Mouse (Mus musculus): Measurements from ENCODE around the gene B230307C23Rik. TPM values are rescaled to one million over a fixed set of nuclear protein-coding genes. Genes with fewer than 3 reads are reported as not detected.
A peak's percentile ranks its signal among the peaks of the same experiment; 100 is the strongest.
"Not testable (repeated sequence)": the region's sequence is repeated elsewhere in the genome, so short reads cannot be mapped to it uniquely, and the experiment has no call there.

B230307C23Rik gene
- total and polyA plus RNA-seq, 2 experiments from 2014 or later: 12.1 to 21.6 TPM

DNA sequence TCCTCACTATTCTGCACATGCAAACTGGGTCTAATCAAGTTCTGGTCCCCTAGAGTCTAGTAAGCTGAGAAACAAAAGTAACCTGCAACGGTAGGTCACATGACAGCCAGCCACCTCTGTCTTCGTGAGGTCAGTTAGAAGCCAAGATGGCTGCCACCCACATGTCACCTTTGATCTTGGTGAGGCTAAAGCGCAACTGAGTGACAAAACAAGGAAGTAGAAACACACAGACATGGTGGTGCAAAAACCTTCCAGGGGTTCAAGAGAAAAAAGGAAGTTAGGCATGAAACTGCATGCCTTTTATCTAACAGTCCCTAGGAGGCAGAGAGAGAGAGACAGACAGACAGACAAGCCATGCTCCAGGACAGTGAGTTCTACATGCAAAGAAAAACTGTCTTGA is 25.0 kb downstream of the B230307C23Rik start:
- no peak for TF ChIP-seq CTCF (IDR thresholded peaks at IDR 0.05; ENCODE audit: low read depth)
- DNase-seq (ENCODE audit: low spot score) (no peak), ATAC-seq (no peak)
- WGBS: 93% methylated on average over 3 of the region's 3 CpGs
- Histone ChIP-seq H3K27me3 (ENCODE audit: insufficient read depth, low read length) (no peaks in the 10 kb centered on the region), H3K4me3 (ENCODE audit: low read length) (no peak overlapping the region), H3K4me2 (ENCODE audit: low read depth, low read length) (no peak overlapping the region), H3K9me3 (ENCODE audit: low read length) (peaks cover 6% of the 10 kb centered on the region; the same call in 1 of the 2 replicates), H3K4me1 (ENCODE audit: insufficient read depth, low read length) (no peaks in the 10 kb centered on the region), H3K36me3 (ENCODE audit: insufficient read depth, low read length) (no peaks in the 10 kb centered on the region), H3K9ac (replicated peaks; ENCODE audit: low read length) (no peak overlapping the region), H3K27ac (no peak overlapping the region)

DNA sequence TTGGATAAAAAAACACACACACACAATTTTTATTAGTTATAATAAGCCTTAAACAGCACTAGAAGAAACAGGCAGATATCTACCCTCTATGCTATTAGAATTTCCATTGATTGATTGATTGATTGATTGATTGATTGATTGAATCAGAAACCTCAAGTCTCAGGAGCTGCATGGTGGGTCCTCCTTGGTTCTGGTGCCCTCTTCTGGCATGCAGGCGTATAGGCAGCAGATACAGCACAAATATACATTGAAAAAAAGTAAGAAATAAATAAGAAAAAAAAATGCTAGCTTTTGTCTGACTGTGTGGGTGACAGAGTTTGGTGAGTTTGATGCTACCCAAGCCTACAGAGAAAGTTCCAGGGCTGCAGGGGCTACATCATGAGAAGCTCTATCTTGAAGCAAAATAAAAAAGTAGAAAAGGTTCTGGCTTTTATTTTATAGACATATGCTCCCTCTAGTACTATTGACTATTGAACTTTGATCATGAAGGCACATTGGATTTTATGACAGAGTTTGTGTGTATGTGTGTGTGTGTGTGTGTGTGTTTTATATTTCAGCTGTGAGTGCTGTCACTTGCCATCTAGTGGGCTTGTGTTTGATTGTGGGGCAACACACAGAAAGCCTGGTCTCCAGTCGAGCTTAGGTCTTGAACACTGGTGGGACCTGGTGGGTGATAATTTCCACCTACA is 25.7 kb downstream of the B230307C23Rik start:
- Histone ChIP-seq H3K27ac (no peak overlapping the region), H3K4me1 (ENCODE audit: insufficient read depth, low read length) (no peaks in the 10 kb centered on the region), H3K9me3 (ENCODE audit: low read length) (peaks cover 6% of the 10 kb centered on the region; the same call in 1 of the 2 replicates), H3K36me3 (ENCODE audit: insufficient read depth, low read length) (no peaks in the 10 kb centered on the region), H3K27me3 (ENCODE audit: insufficient read depth, low read length) (no peaks in the 10 kb centered on the region), H3K4me3 (ENCODE audit: low read length) (no peak overlapping the region), H3K4me2 (ENCODE audit: low read depth, low read length) (no peak overlapping the region), H3K9ac (replicated peaks; ENCODE audit: low read length) (no peak overlapping the region)
- peak; percentile 8 for DNase-seq (ENCODE audit: low spot score)
- peak; percentile 49 for TF ChIP-seq CTCF (IDR thresholded peaks at IDR 0.05; ENCODE audit: low read depth)
- ATAC-seq: no peak
- 84% methylated on average over 2 of the region's 2 CpGs for WGBS

DNA sequence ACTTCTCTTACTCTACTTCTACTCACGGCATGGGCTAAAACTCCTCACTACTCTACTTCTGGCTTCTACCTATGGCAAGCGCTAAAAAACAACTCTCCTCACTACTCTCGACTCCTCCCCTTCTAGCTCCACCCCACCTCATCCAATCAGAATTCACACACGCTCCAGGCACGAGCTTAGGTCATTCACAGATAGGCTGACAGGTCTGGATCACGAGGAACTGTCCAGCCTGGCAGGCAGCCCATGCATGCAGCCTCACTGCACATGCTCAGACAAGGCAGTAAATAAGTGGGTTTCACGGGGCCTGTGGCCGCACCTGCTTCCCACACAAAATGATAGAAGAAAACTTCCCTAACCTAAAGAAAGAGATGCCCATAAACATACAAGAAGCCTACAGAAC is 29.1 kb downstream of the B230307C23Rik start:
- not testable (repeated sequence) for H3K9me3 ChIP-seq (ENCODE audit: low read length)
- WGBS: 81% methylated on average over 8 of the region's 8 CpGs

DNA sequence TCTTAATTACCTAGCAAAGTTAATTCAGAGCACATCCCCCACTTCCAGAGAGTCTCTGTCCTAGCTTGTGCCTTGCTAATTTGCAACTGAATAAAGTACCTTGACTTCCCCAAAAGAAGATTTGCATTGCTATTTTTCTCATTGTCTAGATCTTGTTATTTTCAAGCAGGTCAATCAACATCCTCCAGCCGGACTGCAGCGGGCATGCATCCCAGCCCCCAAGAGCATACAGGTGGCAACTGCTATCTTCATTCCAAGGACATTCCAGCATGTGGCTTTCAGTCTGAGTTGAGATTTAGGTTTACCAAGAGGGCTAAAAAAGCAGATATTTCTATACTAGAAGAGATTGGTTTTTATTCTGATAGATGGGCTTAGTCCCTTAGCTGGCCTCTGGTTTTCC is 37.9 kb downstream of the B230307C23Rik start:
- not testable (repeated sequence) for H3K9me3 ChIP-seq (ENCODE audit: low read length); H3K27me3 ChIP-seq (ENCODE audit: insufficient read depth, low read length); H3K4me1 ChIP-seq (ENCODE audit: insufficient read depth, low read length); H3K4me3 ChIP-seq (ENCODE audit: low read length); H3K9ac ChIP-seq (replicated peaks; ENCODE audit: low read length); ATAC-seq; H3K27ac ChIP-seq; H3K4me2 ChIP-seq (ENCODE audit: low read depth, low read length); DNase-seq (ENCODE audit: low spot score); H3K36me3 ChIP-seq (ENCODE audit: insufficient read depth, low read length)
- 92% methylated on average over 2 of the region's 2 CpGs for WGBS

More for the DNA sequence above, 29.1 kb downstream of the B230307C23Rik start:
- not testable (repeated sequence) for DNase-seq (ENCODE audit: low spot score); H3K36me3 ChIP-seq (ENCODE audit: insufficient read depth, low read length); H3K27me3 ChIP-seq (ENCODE audit: insufficient read depth, low read length); H3K4me1 ChIP-seq (ENCODE audit: insufficient read depth, low read length); H3K27ac ChIP-seq; H3K4me2 ChIP-seq (ENCODE audit: low read depth, low read length); H3K4me3 ChIP-seq (ENCODE audit: low read length); H3K9ac ChIP-seq (replicated peaks; ENCODE audit: low read length); ATAC-seq

DNA sequence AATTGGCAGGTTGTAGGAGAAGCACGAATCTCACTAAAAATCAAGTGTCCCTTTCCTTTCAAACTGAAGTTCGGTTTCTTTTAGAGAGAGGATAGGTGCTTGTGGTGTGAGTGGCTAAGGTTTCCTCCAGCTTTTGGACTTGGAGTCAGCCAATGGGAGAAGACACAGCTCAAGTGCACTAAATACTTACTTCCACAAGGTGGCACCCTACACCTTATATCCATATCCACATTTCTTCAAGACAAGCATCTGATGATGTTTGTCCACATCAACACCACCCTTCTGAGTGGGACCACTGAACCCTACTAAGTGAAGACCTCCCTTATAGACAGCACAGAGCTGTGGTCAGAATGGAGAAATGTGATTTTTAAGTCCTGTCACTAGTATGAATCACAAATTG is 44.6 kb downstream of the B230307C23Rik start:
- Histone ChIP-seq H3K4me2 (ENCODE audit: low read depth, low read length) (no peak overlapping the region), H3K27ac (no peak overlapping the region), H3K4me3 (ENCODE audit: low read length) (no peak overlapping the region), H3K27me3 (ENCODE audit: insufficient read depth, low read length) (no peaks in the 10 kb centered on the region), H3K4me1 (ENCODE audit: insufficient read depth, low read length) (no peaks in the 10 kb centered on the region), H3K9ac (replicated peaks; ENCODE audit: low read length) (no peak overlapping the region), H3K9me3 (ENCODE audit: low read length) (no peaks in the 10 kb centered on the region), H3K36me3 (ENCODE audit: insufficient read depth, low read length) (no peaks in the 10 kb centered on the region)
- no peak for ATAC-seq
- peak; percentile 57 for TF ChIP-seq CTCF (IDR thresholded peaks at IDR 0.05; ENCODE audit: low read depth)
- WGBS: 85% methylated on average over 2 of the region's 2 CpGs
- peak; percentile 34 for DNase-seq (ENCODE audit: low spot score)

DNA sequence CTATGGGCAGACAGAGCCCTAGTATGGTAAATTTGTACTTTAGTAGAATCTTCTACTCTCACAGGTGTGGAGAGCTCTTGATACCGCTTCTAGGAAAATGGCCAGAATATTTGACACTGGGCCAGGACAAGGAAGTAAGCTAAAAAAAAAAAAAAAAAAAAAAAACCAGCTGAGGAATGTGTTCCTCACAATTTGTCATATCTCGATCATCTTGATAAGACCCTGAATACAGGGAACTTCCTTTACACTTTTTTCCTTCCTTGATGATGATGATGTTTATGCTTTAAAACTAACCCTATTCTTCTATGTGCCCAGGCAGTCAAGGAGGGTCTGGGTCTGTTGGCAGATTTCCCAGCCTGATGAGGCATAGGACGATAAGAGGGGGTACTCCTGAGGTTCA is 82.3 kb downstream of the B230307C23Rik start:
- not testable (repeated sequence) for H3K4me3 ChIP-seq (ENCODE audit: low read length); DNase-seq (ENCODE audit: low spot score); ATAC-seq; H3K4me1 ChIP-seq (ENCODE audit: insufficient read depth, low read length); H3K9me3 ChIP-seq (ENCODE audit: low read length); H3K4me2 ChIP-seq (ENCODE audit: low read depth, low read length); H3K27ac ChIP-seq; H3K27me3 ChIP-seq (ENCODE audit: insufficient read depth, low read length); H3K36me3 ChIP-seq (ENCODE audit: insufficient read depth, low read length); H3K9ac ChIP-seq (replicated peaks; ENCODE audit: low read length)
- 80% methylated on average over 3 of the region's 3 CpGs for WGBS

DNA sequence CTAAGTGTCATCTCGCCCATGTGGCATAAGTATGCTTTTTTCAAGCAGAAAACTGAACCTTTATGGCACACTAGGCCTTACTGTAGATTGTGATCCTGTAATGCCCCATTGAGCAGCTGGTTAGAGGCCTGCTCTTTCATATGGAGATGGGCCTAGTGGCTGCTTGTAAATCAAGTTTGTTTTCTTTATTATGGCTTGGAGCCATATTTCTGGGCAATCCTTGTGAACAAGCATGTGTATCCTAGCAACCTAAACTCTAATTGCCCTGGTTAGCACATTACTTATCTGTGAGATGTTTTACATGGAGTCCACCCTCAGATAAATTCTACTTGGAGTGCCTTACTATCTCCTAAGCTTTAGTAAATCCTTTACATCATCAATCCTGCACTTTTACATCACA is 84.0 kb downstream of the B230307C23Rik start:
- H3K9me3 ChIP-seq (ENCODE audit: low read length); H3K27me3 ChIP-seq (ENCODE audit: insufficient read depth, low read length); H3K36me3 ChIP-seq (ENCODE audit: insufficient read depth, low read length); H3K9ac ChIP-seq (replicated peaks; ENCODE audit: low read length); ATAC-seq; H3K4me1 ChIP-seq (ENCODE audit: insufficient read depth, low read length); H3K27ac ChIP-seq: not testable (repeated sequence)
- Histone ChIP-seq H3K4me2 (ENCODE audit: low read depth, low read length) (peak overlapping the region; percentile 63), H3K4me3 (ENCODE audit: low read length) (peak overlapping the region; percentile 58)
- DNase-seq (ENCODE audit: low spot score): peak; percentile 50
- WGBS: 66% methylated on average over 1 of the region's 1 CpGs

Other genes with a start within 250 kb of the B230307C23Rik start
- 0.25 and 1.4 TPM in 2 replicates for gene Ripk4, start 233.5 kb upstream of the B230307C23Rik start, total RNA-seq (2014; rRNA removed)
- gene Ripk4, start 233.5 kb upstream of the B230307C23Rik start, polyA plus RNA-seq (2015; fragmentation: Nextera tagmentation; extraction: Ambion mirVana): 0.53 and 0.69 TPM in 2 replicates
- gene Prdm15, start 145.5 kb upstream of the B230307C23Rik start, total RNA-seq (2014; rRNA removed): 11.0 and 13.6 TPM in 2 replicates
- 4.1 and 5.5 TPM in 2 replicates for gene Prdm15, start 145.5 kb upstream of the B230307C23Rik start, polyA plus RNA-seq (2015; fragmentation: Nextera tagmentation; extraction: Ambion mirVana)
- gene C2cd2, start 34.7 kb upstream of the B230307C23Rik start, total RNA-seq (2014; rRNA removed): 20.7 and 47.7 TPM in 2 replicates
- 13.5 and 16.8 TPM in 2 replicates for gene C2cd2, start 34.7 kb upstream of the B230307C23Rik start, polyA plus RNA-seq (2015; fragmentation: Nextera tagmentation; extraction: Ambion mirVana)
- 28.7 and 42.6 TPM in 2 replicates for gene Zbtb21, start 34.7 kb upstream of the B230307C23Rik start, total RNA-seq (2014; rRNA removed)
- 8.7 TPM in 2 replicates for gene Zbtb21, start 34.7 kb upstream of the B230307C23Rik start, polyA plus RNA-seq (2015; fragmentation: Nextera tagmentation; extraction: Ambion mirVana)
- gene A630089N07Rik, start 85.1 kb downstream of the B230307C23Rik start, total RNA-seq (2014; rRNA removed): 3.3 and 4.0 TPM in 2 replicates
- 7.9 and 8.0 TPM in 2 replicates for gene A630089N07Rik, start 85.1 kb downstream of the B230307C23Rik start, polyA plus RNA-seq (2015; fragmentation: Nextera tagmentation; extraction: Ambion mirVana)

Measured in hindbrain, postnatal 0 days (tissue).